Mouse (Mus musculus) layer of hippocampus, postnatal 25 days (tissue): ENCODE results near the gene Ccpg1. TPM values are rescaled to one million over a fixed set of nuclear protein-coding genes. Genes with fewer than 3 reads are reported as not detected.

Source experiments
- DNase-seq, 2 experiments: peaks; one replicate each; pipeline ENCODE4 v3.0.0; 2022; ENCODE audit warnings: mixed read lengths in 2 of 2, low spot score in 1 of 2; ENCODE audit errors: extremely low spot score in 1 of 2
- microRNA-seq, 2 experiments: library from miRNA; unstranded; fragments of <30 nt; microRNA quantifications; one replicate each; pipeline ENCODE4 v1.2.0; 2021
- total RNA-seq, 2 experiments: library from RNA; stranded (reverse); gene quantifications; 2 replicates each; pipeline ENCODE4 v1.2.3; 2021

Ccpg1 gene
- total RNA-seq, 2 experiments from 2014 or later, result 134 to 158 TPM

GRCm38 (mm10) chr9:73044146-73045079 is 59.2 kb downstream of the Ccpg1 start, which contains the start of gene Rab27a:
TSS of gene Rab27a (plus strand) at chr9:73044854.
- peak; percentile 66 to 92 for DNase-seq

GRCm38 (mm10) chr9:73045204-73045603 is 60.0 kb downstream of the Ccpg1 start:
- no peak for DNase-seq

GRCm38 (mm10) chr9:73045711-73046110 is 60.5 kb downstream of the Ccpg1 start:
- DNase-seq, result no peak

GRCm38 (mm10) chr9:73047906-73048305 is 62.7 kb downstream of the Ccpg1 start:
- no peak for DNase-seq

GRCm38 (mm10) chr9:73048927-73049326 is 63.7 kb downstream of the Ccpg1 start:
- no peak for DNase-seq

GRCm38 (mm10) chr9:73049833-73050232 is 64.6 kb downstream of the Ccpg1 start:
- no peak for DNase-seq

- DNase-seq, result peak in 1 of 2 experiments; percentile 33
Measured at GRCm38 (mm10) chr9:73050606-73051005, 65.4 kb downstream of the Ccpg1 start.

- DNase-seq, result no peak
Measured at GRCm38 (mm10) chr9:73055441-73055911, 70.2 kb downstream of the Ccpg1 start.

- no peak for DNase-seq
Measured at GRCm38 (mm10) chr9:73059224-73059623, 74.0 kb downstream of the Ccpg1 start.

GRCm38 (mm10) chr9:73063621-73064290 is 78.5 kb downstream of the Ccpg1 start:
- DNase-seq, result no peak

Small RNA genes within 50 kb of the gene (microRNA-seq; reads per million reads assigned to microRNA genes)
- gene Gm27353, result 0 reads per million in 2 experiments

Other genes with a start within 250 kb of the Ccpg1 start
- gene Prtg, start 178.6 kb upstream of the Ccpg1 start, total RNA-seq, result 1 to 10 TPM; 1.6 to 2.2 TPM
- gene Pygo1, start 59.8 kb upstream of the Ccpg1 start, total RNA-seq, result 10 to 100 TPM; 25.6 to 28.4 TPM
- gene Dyx1c1, start 26.6 kb upstream of the Ccpg1 start, total RNA-seq, result 1 to 10 TPM; 2.0 to 2.5 TPM
- under 1 TPM in 1 of 2 experiments, not detected in 1; 0.25 TPM for gene Gm44503, start 26.6 kb upstream of the Ccpg1 start, total RNA-seq
- gene Ccpg1os, start within 50 bp of the Ccpg1 start, total RNA-seq, result 10 to 100 TPM in 1 of 2 experiments, 1 to 10 TPM in 1; 9.9 to 11.1 TPM
- gene Pigb, start 54.9 kb downstream of the Ccpg1 start, total RNA-seq, result 10 to 100 TPM; 13.7 to 18.1 TPM
- 10 to 100 TPM; 11.4 to 11.9 TPM for gene Rab27a, start 59.4 kb downstream of the Ccpg1 start, total RNA-seq
- 1 to 10 TPM; 3.9 to 4.6 TPM for gene Khdc3, start 116.4 kb downstream of the Ccpg1 start, total RNA-seq
- gene Gm20509, start 117.0 kb downstream of the Ccpg1 start, total RNA-seq, result 1 to 10 TPM in 1 of 2 experiments, under 1 TPM in 1; 0.42 to 1.1 TPM
- gene Rsl24d1, start 128.0 kb downstream of the Ccpg1 start, total RNA-seq, result 10 to 100 TPM; 61.9 to 64.8 TPM